Mouse (Mus musculus) G1E (cell line): Measurements from ENCODE around the gene Fam122b.

Experiments used
- CTCF ChIP-seq: IDR thresholded peaks from 2 replicates; pipeline ENCODE4 v1.5.1; 2012; ENCODE audit warnings: low read depth, low read length, inconsistent platforms, mixed read lengths
- GATA1 ChIP-seq: IDR thresholded peaks from 2 replicates; pipeline ENCODE4 v1.6.1; 2012; ENCODE audit warnings: borderline replicate concordance, low read length, inconsistent platforms, mixed read lengths
- TAL1 ChIP-seq: conservative IDR thresholded peaks from 2 replicates; pipeline ENCODE4 v1.6.1; 2012; ENCODE audit warnings: low read depth, low read length, inconsistent platforms, mixed read lengths

DNA sequence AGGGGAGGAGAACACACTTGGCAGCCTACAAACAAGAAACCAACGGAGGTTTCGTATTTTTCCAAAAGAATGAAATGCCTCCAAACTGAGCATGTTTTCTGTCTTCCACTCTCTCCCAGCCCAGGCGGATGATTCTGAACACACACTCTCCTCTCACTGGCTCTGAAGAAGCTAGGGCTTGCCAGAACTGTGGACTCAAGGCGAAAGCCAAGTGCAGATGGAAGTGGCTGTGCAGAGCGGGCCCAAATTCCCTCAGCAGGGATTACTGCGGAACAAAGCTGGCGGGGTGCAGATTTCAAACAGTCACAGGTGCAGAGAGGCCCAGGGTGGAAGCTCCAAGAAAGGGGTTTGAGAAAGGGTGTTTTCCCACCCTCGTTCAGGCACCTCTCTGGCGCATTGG lies 48.8 kb downstream of the Fam122b start:
- no peak for TF ChIP-seq GATA1
- TF ChIP-seq CTCF: no peak
- TF ChIP-seq TAL1: no peak
